Mouse (Mus musculus): ENCODE measurements around the gene Rora.

- TF ChIP-seq CTCF (IDR thresholded peaks at IDR 0.05; ENCODE audit: low read depth, low read length): no peak
- TF ChIP-seq POLR2A (IDR thresholded peaks at IDR 0.05; ENCODE audit: extremely low read depth, insufficient read depth, low read length): no peak
Measured at GRCm38 (mm10) chr9:68718427-68718826, 64.8 kb downstream of the Rora start.
